Mouse (Mus musculus) brain, embryonic 14.5 days (tissue): ENCODE measurements around the gene Kcnd2.

Experiments
- CTCF ChIP-seq: fragments of 200-500 bp; IDR thresholded peaks from 2 replicates; pipeline ENCODE4 v1.5.1; 2012; ENCODE audit warnings: inconsistent platforms, mild to moderate bottlenecking, moderate library complexity, borderline replicate concordance; ENCODE audit not compliant: insufficient read depth, insufficient read length; ENCODE audit errors: extremely low read depth
- POLR2A ChIP-seq: fragments of 200-500 bp; IDR thresholded peaks from 2 replicates; pipeline ENCODE4 v1.6.1; 2012; ENCODE audit warnings: mild to moderate bottlenecking, inconsistent platforms, borderline replicate concordance; ENCODE audit not compliant: poor library complexity, insufficient read depth, insufficient read length, severe bottlenecking; ENCODE audit errors: extremely low read depth

GRCm38 (mm10) chr6:21267897-21268296 is 52.6 kb downstream of the Kcnd2 start:
- no peak for TF ChIP-seq CTCF
- TF ChIP-seq POLR2A = no peak
